Mouse (Mus musculus) bone marrow, adult 2 months (tissue): Measurements from ENCODE around the gene Rabgap1l. TPM values are rescaled to one million over a fixed set of nuclear protein-coding genes. Genes with fewer than 3 reads are reported as not detected.

ENCODE experiments used
- H3K27ac ChIP-seq: fragments of 200-500 bp; 2 replicates; pipeline ENCODE4 v1.5.1; 2012; ENCODE audit warnings: low read depth, mild to moderate bottlenecking, control low read depth, inconsistent platforms, low read length; ENCODE audit not compliant: control insufficient read depth, poor library complexity, insufficient read depth
- H3K4me1 ChIP-seq: fragments of 200-500 bp; 2 replicates; pipeline ENCODE4 v1.6.1; 2011; ENCODE audit warnings: low read length; ENCODE audit not compliant: control insufficient read depth, insufficient read depth
- H3K4me3 ChIP-seq: fragments of 200-500 bp; replicated peaks from 2 replicates; pipeline ENCODE3; 2011; ENCODE audit warnings: mild to moderate bottlenecking, low read depth, low read length, control low read depth; ENCODE audit not compliant: control insufficient read depth
- CTCF ChIP-seq: fragments of 200-500 bp; IDR thresholded peaks from 2 replicates; pipeline ENCODE4 v1.5.1; 2011; ENCODE audit warnings: low read length, control low read depth; ENCODE audit not compliant: control insufficient read depth, insufficient read depth
- POLR2A ChIP-seq: fragments of 200-500 bp; IDR thresholded peaks from 2 replicates; pipeline ENCODE4 v1.6.1; 2011; ENCODE audit warnings: low read depth, mild to moderate bottlenecking, control low read depth, low read length, borderline replicate concordance; ENCODE audit not compliant: control insufficient read depth
- WGBS: fragments of 180-500 bp; shearing (Covaris S2); methylation state at CpG from one replicate; pipeline ENCODE4 v1.1.7; 2018; 5-methylcytosine and 5-hydroxymethylcytosine counted together
- polyA plus RNA-seq: library from polyadenylated mRNA; stranded (reverse); fragments of >200 nt; gene quantifications from 2 replicates; pipeline ENCODE4 v1.2.4, GENCODE M21; 2011; ENCODE audit warnings: low replicate concordance; ENCODE audit not compliant: missing spikeins, insufficient read depth, insufficient read length

Rabgap1l gene
- polyA plus RNA-seq, 1 experiment = 73.4 TPM

DNA sequence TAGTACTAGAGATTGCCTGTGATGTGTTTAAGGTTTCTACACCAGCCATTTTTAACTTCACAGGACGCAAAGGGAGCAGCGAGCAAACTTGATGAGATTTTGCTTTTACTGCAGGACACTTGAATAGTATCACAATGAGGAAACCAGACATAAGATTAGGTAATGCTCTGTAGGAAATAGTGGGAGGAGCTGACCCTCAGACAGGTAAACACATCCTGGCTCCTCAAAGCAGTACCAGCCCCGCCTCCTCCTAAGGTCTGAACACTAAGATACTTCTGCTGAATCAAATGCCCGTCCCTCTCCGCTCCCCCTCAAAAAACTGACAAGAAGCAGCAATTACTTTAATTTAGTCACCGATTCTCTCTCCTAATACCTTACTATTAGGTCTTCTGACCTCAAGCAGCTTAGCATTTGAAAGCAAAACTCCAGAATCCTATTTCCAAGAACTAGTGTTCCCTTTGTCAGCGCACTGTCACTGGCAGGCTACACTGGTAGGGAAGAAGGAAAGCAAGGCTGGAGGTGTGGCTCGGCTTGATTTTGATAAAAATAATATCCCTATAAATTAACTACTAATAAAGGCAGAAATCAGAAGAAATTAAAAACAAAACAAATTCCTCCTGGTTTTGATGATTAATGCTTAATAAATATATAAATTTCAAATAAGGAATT is 474.8 kb downstream of the Rabgap1l start:
- H3K4me3 ChIP-seq = no peak overlapping the region
- WGBS = 85% methylated on average over 8 of the region's 8 CpGs
- TF ChIP-seq POLR2A (no peak), CTCF (no peak)
- H3K4me1 ChIP-seq = no peaks in the 10 kb centered on the region
- H3K27ac ChIP-seq = no peak overlapping the region

DNA sequence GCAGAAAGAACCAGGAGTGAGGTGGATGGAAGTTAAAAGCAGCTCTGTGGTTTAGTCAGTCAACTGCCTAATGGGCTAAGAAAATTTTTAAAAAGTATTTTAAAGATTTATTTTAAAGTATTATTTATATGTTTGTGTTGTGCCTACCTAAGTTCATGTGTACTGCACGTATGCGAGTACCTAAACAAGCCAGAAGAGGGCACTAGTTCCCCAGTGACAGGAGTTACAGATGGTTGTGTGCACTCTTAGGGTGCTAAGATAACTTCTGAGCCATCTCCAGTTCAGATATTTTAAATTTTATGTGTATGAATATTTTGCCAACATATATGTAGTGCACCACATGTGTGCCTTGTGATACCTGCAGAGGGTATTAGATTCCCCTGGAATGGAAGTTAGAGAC is 476.8 kb downstream of the Rabgap1l start:
- Histone ChIP-seq H3K27ac (no peak overlapping the region), H3K4me1 (no peaks in the 10 kb centered on the region), H3K4me3 (no peak overlapping the region)
- 86% methylated on average over 2 of the region's 2 CpGs for WGBS
- TF ChIP-seq POLR2A = no peak
- TF ChIP-seq CTCF = no peak

DNA sequence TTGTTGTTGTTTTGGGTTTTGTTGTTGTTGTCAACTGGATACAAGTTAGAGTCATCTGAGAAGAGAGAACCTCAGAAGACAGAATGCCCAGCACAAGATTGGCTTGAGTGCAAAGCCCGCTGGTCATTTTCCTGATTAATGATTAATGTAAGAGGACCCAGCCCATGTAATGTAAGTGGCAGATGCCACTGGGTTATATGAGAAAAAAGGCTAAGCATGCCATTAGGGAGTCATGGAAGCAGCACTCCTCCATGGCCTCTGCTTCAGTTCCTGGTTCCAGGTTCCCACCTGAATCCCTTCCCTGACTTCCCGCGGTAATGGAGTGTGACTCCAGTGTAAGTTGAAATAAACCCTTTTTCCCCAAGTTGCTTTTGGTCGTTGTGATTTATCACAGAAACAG is 480.4 kb downstream of the Rabgap1l start:
- H3K27ac ChIP-seq = no peak overlapping the region
- no peaks in the 10 kb centered on the region; the same call in 1 of the 2 replicates for H3K4me1 ChIP-seq
- TF ChIP-seq CTCF = no peak
- TF ChIP-seq POLR2A = no peak
- 87% methylated on average over 4 of the region's 4 CpGs for WGBS
- no peak overlapping the region for H3K4me3 ChIP-seq

GRCm38 (mm10) chr1:160311861-160312260 is 481.1 kb downstream of the Rabgap1l start:
- Histone ChIP-seq H3K27ac (no peak overlapping the region), H3K4me3 (no peak overlapping the region), H3K4me1 (peaks cover 3% of the 10 kb centered on the region)
- WGBS = 15% methylated on average over 2 of the region's 2 CpGs
- no peak for TF ChIP-seq POLR2A
- no peak for TF ChIP-seq CTCF

DNA sequence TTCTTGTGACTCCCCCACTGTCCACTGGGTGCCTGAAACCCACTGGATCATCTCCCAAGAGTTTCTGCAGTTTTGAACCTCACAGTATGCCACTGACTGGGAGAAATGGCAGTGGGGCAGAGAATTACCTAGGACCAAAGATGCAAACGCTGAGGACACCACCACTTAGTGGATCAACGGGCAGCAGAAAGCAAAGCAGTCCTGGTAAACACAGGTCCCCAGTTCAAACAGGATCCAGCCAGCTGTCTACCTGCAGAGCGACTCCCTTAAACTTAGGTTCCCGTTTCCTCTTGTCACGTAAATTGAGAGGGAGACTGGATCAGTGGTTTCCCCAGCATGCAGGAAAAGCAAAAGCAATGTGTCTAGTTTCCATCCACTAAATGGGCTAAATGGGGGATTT is 483.1 kb downstream of the Rabgap1l start:
- Histone ChIP-seq H3K4me1 (peaks cover 6% of the 10 kb centered on the region), H3K27ac (no peak overlapping the region), H3K4me3 (no peak overlapping the region)
- TF ChIP-seq POLR2A (no peak), CTCF (no peak)
- WGBS = 78% methylated on average over 5 of the region's 5 CpGs

DNA sequence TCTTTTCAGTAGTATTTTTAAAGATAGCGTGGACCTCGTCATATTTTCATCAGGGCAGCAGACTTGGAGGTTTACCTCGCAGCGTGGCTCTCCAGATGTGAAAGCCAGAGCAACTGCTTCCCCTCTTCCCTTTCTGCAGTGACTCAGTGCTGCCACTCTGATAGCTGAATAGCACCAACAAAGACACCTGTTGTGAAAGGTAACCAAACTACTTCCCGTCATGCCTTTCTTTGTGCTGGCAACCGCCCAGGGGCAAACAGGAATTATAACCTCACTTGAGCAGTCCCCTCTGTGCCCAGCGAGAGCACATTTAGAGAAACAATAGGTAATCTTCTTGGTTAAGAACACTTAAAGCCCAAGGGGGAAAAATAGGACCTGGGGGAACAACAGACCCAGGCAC is 484.0 kb downstream of the Rabgap1l start:
- peak overlapping the region; percentile 54 for H3K4me3 ChIP-seq
- WGBS = 2% methylated on average over 7 of the region's 7 CpGs
- TF ChIP-seq POLR2A (no peak), CTCF (peak; percentile 34; the same call in 1 of the 2 replicates)
- peak overlapping the region; percentile 1; the same call in 1 of the 2 replicates for H3K27ac ChIP-seq
- H3K4me1 ChIP-seq = peaks cover 6% of the 10 kb centered on the region

- no peak for TF ChIP-seq POLR2A
- TF ChIP-seq CTCF = no peak
- 20% methylated on average over 7 of the region's 7 CpGs for WGBS
- Histone ChIP-seq H3K27ac (no peak overlapping the region), H3K4me1 (peaks cover 6% of the 10 kb centered on the region), H3K4me3 (peak overlapping the region; percentile 46)
Observed at GRCm38 (mm10) chr1:160308498-160308897, 484.5 kb downstream of the Rabgap1l start.

- TF ChIP-seq POLR2A (no peak), CTCF (no peak)
- H3K27ac ChIP-seq = peak overlapping the region; percentile 93
- H3K4me1 ChIP-seq = peaks cover 7% of the 10 kb centered on the region
- 6% methylated on average over 10 of the region's 10 CpGs for WGBS
- H3K4me3 ChIP-seq = peak overlapping the region; percentile 68
Observed at GRCm38 (mm10) chr1:160306866-160307616, 486.0 kb downstream of the Rabgap1l start.
